Mouse (Mus musculus): ENCODE data around the gene Cacna2d1.

Cacna2d1 gene

DNA sequence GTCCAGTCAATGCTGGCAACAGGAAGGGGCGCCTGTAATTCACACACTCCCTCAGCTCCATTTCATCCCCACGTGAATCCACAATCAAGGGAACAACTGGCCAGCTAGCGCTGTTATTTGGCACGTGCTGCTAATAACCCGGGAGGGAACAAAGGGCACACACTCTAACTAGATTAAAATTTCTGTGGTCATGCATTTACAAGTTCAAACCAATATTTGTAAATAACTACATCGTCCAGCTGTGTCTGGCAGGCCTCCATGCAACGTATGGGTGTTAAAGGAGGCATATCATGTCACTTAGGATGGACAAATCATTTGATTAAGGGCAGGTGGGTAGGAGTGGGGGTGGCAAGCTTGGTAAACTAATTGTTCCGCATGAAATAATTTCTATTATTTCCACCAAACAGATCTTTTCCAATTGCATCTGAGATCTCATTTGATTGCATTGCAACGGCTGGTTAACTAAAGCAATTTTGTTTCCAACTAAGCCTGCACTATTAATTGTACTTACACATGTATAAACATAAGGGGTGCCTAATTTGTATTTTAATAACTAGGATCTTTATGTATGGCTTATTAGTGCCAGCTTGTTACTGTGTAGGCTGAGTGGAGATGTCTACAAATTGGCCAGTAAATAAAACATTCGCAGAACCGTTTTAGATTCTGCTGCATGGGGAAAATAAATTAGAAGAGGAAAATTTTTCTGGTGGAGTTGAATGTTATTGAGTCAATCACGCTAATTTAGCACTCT is 231.8 kb downstream of the Cacna2d1 start:
- DNase-seq, result no peak

- DNase-seq, result no peak
Observed at GRCm38 (mm10) chr5:16166868-16167267, 232.4 kb downstream of the Cacna2d1 start.

- DNase-seq, result no peak
Observed at GRCm38 (mm10) chr5:16181041-16181440, 246.6 kb downstream of the Cacna2d1 start.

DNA sequence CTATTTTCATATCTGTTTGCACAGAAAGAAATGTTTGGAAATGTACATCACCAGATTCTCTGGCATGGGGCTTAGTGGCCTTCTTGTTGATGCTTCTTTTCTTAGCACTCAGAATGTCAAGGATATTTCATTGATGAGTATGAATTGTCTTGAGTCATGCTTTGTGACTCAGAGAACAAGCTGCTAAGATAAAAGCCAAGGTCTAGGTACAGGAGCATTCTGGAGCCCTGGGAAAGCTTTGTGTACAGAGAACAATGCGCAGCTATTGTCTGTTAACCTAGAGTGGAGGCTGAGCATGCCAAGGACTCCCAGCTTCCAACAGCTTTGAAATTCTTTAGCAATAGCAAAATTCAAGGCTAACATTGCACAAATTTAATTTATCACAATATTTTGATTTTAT is 249.6 kb downstream of the Cacna2d1 start:
- no peak for DNase-seq

- no peak for DNase-seq
Observed at GRCm38 (mm10) chr5:16187931-16188330, 253.4 kb downstream of the Cacna2d1 start.

DNA sequence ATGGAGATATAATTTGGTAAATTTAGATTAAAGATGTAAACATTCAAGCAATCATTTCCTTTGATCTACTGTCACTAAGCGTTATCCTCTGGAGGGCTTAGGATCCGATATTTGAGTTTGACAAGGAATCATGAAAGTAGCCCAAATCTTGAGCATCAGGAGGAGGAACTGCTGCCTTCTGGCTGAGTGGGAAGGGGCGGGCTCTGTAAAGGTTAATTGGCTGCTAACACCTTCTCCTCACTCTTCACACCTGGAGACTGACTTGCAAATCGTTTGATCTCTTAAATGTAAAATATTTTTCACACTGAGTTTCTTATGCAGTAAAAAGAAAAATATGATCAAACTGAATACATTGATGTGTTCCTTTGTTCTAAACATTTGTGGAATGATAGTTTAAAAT is 255.4 kb downstream of the Cacna2d1 start:
- DNase-seq, result no peak

- no peak for DNase-seq
Observed at GRCm38 (mm10) chr5:16191165-16191564, 256.7 kb downstream of the Cacna2d1 start.

- DNase-seq, result peak in 1 of 2 experiments; percentile 52
Observed at GRCm38 (mm10) chr5:16199816-16200215, 265.3 kb downstream of the Cacna2d1 start.

DNA sequence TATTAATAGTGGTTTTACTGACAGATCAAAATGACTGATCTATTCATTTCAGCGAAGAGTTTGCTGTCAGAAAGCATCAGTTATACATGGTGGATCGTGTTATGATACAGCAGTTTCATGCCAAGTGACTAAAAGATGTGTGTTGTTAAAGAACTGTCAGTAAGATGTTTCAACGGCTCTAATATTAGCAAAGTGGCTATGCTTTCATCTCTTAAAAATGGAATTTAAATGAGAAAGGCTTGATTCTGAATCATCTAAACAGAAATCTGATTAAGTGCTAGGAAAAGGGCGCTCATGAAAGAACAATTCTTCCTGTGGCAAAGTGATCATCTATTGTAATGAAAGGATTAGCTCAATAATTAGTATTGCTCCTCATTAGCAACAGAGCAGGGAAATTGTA is 287.5 kb downstream of the Cacna2d1 start:
- DNase-seq, result no peak

DNA sequence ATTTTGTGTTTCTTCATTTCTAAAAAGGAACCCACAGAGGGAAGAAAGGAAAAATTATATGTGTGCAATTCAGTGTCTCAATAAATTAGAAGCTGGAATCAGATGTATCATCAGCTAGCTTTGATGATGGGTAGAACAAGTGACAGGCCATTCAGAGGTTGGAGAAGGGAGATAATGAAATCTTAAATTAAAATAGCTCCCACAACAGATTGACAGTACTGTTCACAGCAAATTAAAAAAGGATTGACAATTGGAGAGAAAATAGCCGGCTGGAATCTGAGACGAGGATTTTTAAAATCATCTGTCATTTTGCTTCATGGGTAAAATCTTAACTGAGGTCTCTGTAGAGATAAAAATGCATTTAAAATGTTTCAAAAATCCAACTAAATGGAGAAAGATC is 290.9 kb downstream of the Cacna2d1 start:
- no peak for DNase-seq

DNA sequence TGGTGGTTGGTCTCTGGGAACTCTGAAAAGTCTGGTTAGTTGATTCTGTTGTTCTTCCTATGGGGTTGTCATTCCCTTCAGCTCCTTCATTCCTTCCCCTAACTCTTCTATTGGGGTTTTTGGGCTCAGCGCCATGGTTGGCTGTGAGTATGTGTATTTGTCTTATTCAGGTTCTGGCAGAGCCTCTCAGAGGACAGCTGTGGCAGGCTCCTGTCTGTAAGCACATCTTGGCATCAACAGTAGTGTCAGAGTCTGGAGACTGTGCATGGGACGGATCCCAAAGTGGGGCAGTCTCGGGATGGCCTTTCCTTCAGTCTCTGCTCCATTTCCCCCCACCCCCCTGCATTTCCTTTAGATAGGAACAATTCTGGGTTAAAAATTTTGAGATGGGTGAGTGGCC is 294.9 kb downstream of the Cacna2d1 start:
- DNase-seq, result peak in 1 of 2 experiments; percentile 18

- no peak for DNase-seq
Observed at GRCm38 (mm10) chr5:16231477-16231876, 297.0 kb downstream of the Cacna2d1 start.

DNA sequence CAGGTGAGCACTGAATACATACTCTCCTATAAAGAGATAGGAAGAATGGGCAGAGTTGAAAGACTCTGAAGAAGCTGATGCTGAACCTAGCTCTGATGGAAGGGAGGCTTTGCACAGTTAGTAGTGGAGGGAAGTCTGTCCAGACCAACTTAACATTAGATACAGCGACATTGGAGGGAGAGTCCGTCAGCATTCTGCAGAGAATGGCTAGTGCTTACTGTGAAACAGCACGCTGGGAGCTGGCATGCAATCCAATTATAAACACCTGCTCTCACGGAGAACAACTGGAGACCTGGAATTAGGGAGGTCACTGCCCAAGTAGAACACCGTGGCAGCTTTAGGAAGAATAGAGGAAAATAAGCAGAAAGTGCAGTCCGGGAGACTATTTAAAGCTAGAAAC is 300.4 kb downstream of the Cacna2d1 start:
- peak; percentile 17 to 23 for DNase-seq

DNA sequence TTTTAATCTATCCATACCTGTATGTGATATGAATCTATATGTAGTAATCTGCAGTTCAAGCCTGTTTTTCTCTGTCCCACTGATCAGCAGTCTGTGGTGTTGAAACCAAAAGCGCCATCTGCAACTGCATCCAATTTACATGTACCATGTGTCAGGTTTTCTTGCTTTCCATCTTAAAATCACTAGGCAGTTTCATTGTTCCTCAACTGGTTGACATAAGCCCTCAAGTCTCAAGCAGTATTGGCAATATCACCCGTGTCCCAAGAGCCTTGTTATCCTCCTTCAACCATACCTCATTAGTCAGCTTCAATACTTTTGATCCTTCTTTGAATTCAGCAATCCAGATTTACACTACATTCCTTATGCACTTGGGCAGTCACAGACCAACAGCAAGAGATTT is 301.4 kb downstream of the Cacna2d1 start:
- no peak for DNase-seq

- no peak for DNase-seq
Observed at GRCm38 (mm10) chr5:16236608-16237007, 302.1 kb downstream of the Cacna2d1 start.

DNA sequence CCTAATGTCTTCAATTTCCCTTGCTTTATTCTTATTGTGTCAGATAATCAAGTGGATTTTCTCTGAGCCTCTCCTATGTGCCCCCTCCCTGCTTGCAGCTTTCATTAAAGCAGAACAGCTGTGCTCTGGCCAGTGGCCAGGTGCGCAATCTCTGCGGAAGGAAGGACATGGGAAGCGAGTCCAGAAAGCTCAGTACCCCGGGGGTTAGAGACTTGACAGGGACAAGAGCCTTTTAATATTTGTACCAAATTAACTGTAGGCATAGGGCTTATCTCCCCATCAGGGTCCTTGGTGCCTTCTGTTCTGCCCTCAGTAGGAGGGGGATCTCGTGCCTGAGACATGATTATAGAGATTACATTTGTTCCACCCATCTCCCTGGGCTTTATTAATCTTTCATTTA is 303.5 kb downstream of the Cacna2d1 start:
- DNase-seq, result peak in 1 of 2 experiments; percentile 40

GRCm38 (mm10) chr5:16240255-16240654 is 305.8 kb downstream of the Cacna2d1 start:
- DNase-seq, result no peak

DNA sequence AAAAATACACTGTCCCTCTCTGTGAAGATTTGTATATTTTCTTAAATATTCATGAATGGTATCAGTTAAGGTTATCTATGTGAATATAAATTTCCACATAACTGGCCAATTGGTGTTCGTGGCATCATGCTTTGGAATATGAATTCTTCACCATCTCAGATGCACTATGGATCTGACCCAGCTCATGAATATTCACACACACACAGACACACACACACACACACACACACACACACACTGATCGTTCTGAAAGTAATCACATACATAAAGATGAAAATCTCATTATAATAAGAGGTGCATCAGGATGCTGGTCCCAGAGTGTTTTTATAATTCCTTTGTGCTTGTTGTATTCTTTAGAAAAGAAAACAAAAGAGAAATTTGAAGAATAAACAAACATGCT is 309.1 kb downstream of the Cacna2d1 start:
- DNase-seq, result no peak

DNA sequence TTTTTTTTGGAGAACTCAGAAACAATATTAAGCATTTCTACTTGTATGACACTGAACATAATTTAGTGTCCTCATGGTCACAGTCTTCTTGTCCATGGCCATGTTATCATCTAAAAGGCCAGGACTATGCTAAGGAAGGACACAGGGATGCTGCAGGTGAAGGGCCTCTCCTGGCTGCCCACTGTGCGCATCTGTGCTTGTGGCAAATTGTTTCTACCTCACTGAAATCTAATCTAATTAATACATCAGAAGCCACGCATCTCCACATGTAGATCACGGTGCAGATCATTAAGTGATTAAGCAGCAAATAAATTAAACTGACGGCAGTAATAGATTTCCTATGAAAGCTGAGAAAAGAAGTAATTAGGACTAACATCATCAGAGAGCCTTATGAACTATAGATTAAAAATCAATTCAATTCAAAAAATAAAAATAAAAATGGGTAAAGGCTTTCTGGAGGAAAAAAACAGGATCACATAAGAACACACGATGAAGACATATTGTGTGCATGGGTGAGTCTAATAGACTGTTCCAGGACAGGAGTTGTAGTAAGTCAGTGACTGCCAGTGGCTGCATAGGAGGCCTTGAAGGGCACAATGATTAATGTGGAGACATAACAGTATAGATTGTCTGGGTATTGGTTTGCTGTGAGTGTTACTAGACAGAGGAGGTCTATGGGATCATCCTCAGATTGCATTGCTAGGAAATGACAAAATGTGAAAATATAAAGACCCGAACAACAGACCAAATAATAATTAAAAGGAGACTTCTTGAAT is 318.4 kb downstream of the Cacna2d1 start:
- no peak for DNase-seq

DNA sequence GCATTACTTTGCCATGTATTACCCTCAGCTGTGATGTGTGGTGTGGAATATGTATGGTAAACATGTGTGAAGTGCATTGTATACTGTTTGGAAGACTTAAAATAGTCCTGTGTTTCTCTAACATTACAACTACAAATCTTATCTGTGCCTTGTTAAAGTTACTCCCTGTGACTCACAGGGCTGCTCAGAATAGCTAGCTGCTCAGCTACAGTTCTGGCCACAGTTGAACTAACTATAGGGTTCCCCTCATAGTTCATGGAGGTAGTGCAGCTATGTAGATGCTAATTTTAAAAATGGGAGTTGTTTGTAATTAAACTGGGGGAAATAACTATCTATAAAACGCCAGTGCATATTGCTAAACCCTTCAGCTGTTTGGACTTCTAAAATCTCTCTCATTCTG is 319.3 kb downstream of the Cacna2d1 start:
- no peak for DNase-seq

- peak in 1 of 2 experiments; percentile 7 for DNase-seq
Observed at GRCm38 (mm10) chr5:16265385-16265784, 330.9 kb downstream of the Cacna2d1 start.

- no peak for DNase-seq
Observed at GRCm38 (mm10) chr5:16277058-16277457, 342.6 kb downstream of the Cacna2d1 start.

- DNase-seq, result no peak
Observed at GRCm38 (mm10) chr5:16281229-16281628, 346.7 kb downstream of the Cacna2d1 start.

- DNase-seq, result peak; percentile 23 to 64
Observed at GRCm38 (mm10) chr5:16293223-16293622, 358.7 kb downstream of the Cacna2d1 start.

Data from cerebellum, postnatal 25 days (tissue).